Mouse (Mus musculus) cortical plate, adult 2 months (tissue): ENCODE data around the gene Ssr1.

Experiments
- CTCF ChIP-seq: fragments of 200-500 bp; IDR thresholded peaks from 2 replicates; pipeline ENCODE4 v1.5.1; 2011; ENCODE audit warnings: mild to moderate bottlenecking, control low read depth, low read length; ENCODE audit not compliant: insufficient read depth; ENCODE audit errors: extremely low read depth
- POLR2A ChIP-seq: fragments of 200-500 bp; IDR thresholded peaks from 2 replicates; pipeline ENCODE4 v1.6.1; 2011; ENCODE audit warnings: mild to moderate bottlenecking, low read length, control low read depth; ENCODE audit not compliant: insufficient read depth; ENCODE audit errors: extremely low read depth

- TF ChIP-seq CTCF (no peak), POLR2A (no peak)
Observed at GRCm38 (mm10) chr13:37942887-37943331, 51.1 kb downstream of the Ssr1 start.
